Comparison of ENCODE assay signal across 15 mouse cellular contexts in the genomic region with DNA sequence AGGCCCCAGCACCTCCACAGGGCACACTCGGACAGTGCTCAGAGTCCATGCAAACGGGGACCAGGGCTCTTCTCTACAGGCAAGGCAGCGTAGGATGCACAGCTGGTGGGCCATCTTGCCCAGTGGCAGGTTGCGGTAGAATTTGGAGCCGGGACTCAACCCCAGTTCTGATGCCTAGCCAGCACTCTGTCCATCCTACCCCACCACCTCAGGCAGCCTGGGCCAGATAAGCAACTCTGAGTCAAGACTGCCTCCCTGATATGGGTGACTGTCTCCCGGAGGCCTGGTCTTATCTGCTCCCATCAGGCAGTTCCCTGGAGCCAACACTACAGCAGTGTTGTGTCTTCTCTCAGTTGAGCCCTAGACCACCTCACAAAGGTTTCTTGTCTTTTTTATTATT. TPM values are rescaled to one million over a fixed set of nuclear protein-coding genes. Genes with fewer than 3 reads are reported as not detected.
DNase-seq lines count a peak whose midpoint lies in the region; ATAC-seq and TF ChIP-seq lines count a peak whose summit lies in the region.
"Had no signal": no experiment of that assay in that cellular context is flagged by ENCODE, and none has a peak within 500 bp of the region (broad histone marks: within the 10 kb centered on the region; RNA-seq: fewer than 3 reads in every experiment).

No protein-coding gene starts in this region.

- TF ChIP-seq POLR2A in lung, adult 2 months (IDR thresholded peaks at IDR 0.05; ENCODE audit: borderline replicate concordance, extremely low read depth, low read depth, low read length): no peak

- no peaks in the 10 kb centered on the region for H3K36me3 ChIP-seq in lung, embryonic 14.5 days (ENCODE audit: insufficient read depth)
- H3K36me3 ChIP-seq in embryonic facial prominence, embryonic 13.5 days: no peaks in the 10 kb centered on the region
- H3K36me3 ChIP-seq in liver, embryonic 11.5 days (ENCODE audit: control insufficient read depth, insufficient read depth, low read length): no peaks in the 10 kb centered on the region
- H3K36me3 ChIP-seq in neural tube, embryonic 15.5 days: no peaks in the 10 kb centered on the region
- H3K36me3 ChIP-seq: hindbrain, embryonic 15.5 days; lung, embryonic 15.5 days had no signal

- ATAC-seq in lung, embryonic 14.5 days (ENCODE audit: insufficient read depth): no peak
- ATAC-seq in embryonic facial prominence, embryonic 13.5 days (ENCODE audit: insufficient number of reproducible peaks, insufficient read depth, low FRiP score, low TSS enrichment, low read depth): no peak
- peak; percentile 82 for ATAC-seq in liver, embryonic 11.5 days (replicated peaks; ENCODE audit: low FRiP score)
- no peak for ATAC-seq in neural tube, embryonic 15.5 days (ENCODE audit: low FRiP score)

- TF ChIP-seq CTCF in lung, embryonic 14.5 days (IDR thresholded peaks at IDR 0.05; ENCODE audit: low read depth): no peak
- TF ChIP-seq CTCF in lung, adult 2 months (IDR thresholded peaks at IDR 0.05; ENCODE audit: insufficient read depth, low read length): no peak

- no peak for DNase-seq in lung, embryonic 14.5 days
- DNase-seq in lung, adult 2 months: no peak
- DNase-seq in liver, embryonic 11.5 days (ENCODE audit: low spot score): peak; percentile 51
- DNase-seq in spleen, postnatal 36 days (ENCODE audit: low spot score in 2 of 2): peak; percentile 56 to 69
- no peak for DNase-seq in right cerebral cortex, postnatal 14 days
- DNase-seq: adrenal gland, adult 2 months; embryo, embryonic 11 days; kidney, adult 8-10 months; thymus, postnatal 36 days had no signal

- H3K9ac ChIP-seq in lung, embryonic 14.5 days: no peak overlapping the region
- 0 out of 2 replicates have a peak overlapping the region, but pooled peaks have one; percentile 4 for H3K9ac ChIP-seq in embryonic facial prominence, embryonic 13.5 days
- H3K9ac ChIP-seq in liver, embryonic 11.5 days (ENCODE audit: low read depth, low read length): peak overlapping the region; percentile 76
- no peak overlapping the region for H3K9ac ChIP-seq in neural tube, embryonic 15.5 days (replicated peaks)
- H3K9ac ChIP-seq: hindbrain, embryonic 15.5 days; lung, embryonic 15.5 days had no signal

- 0 out of 2 replicates have a peak, but pooled peaks cover 7% of the 10 kb centered on the region for H3K4me1 ChIP-seq in lung, embryonic 14.5 days (ENCODE audit: insufficient read depth)
- H3K4me1 ChIP-seq in lung, adult 2 months (ENCODE audit: control insufficient read depth, insufficient read depth, low read length): peaks cover 10% of the 10 kb centered on the region; the same call in 1 of the 2 replicates
- peaks cover 26% of the 10 kb centered on the region for H3K4me1 ChIP-seq in embryonic facial prominence, embryonic 13.5 days
- H3K4me1 ChIP-seq in liver, embryonic 11.5 days (replicated peaks; ENCODE audit: control insufficient read depth, insufficient read depth, low read length): peaks cover 51% of the 10 kb centered on the region
- peaks cover 31% of the 10 kb centered on the region for H3K4me1 ChIP-seq in neural tube, embryonic 15.5 days

- no peak overlapping the region for H3K27ac ChIP-seq in lung, embryonic 14.5 days (ENCODE audit: low read depth)
- H3K27ac ChIP-seq in embryonic facial prominence, embryonic 13.5 days: no peak overlapping the region
- peak overlapping the region; percentile 90 for H3K27ac ChIP-seq in liver, embryonic 11.5 days (ENCODE audit: low read depth, low read length)
- no peak overlapping the region for H3K27ac ChIP-seq in neural tube, embryonic 15.5 days (replicated peaks)
- H3K27ac ChIP-seq: hindbrain, embryonic 15.5 days; layer of hippocampus, adult 2 months; lung, embryonic 15.5 days had no signal

- peak overlapping the region; percentile 13; the same call in 1 of the 2 replicates for H3K4me3 ChIP-seq in lung, embryonic 14.5 days (ENCODE audit: low read depth, low read length)
- no peak overlapping the region for H3K4me3 ChIP-seq in lung, adult 2 months (replicated peaks; ENCODE audit: extremely low read depth, low read depth, low read length)
- H3K4me3 ChIP-seq in embryonic facial prominence, embryonic 13.5 days: no peak overlapping the region
- peak overlapping the region; percentile 48 for H3K4me3 ChIP-seq in liver, embryonic 11.5 days (ENCODE audit: low read depth, low read length)
- no peak overlapping the region for H3K4me3 ChIP-seq in neural tube, embryonic 15.5 days (replicated peaks)
- H3K4me3 ChIP-seq: hindbrain, embryonic 15.5 days; layer of hippocampus, adult 2 months; lung, embryonic 15.5 days had no signal

- no peaks in the 10 kb centered on the region for H3K9me3 ChIP-seq in lung, embryonic 14.5 days (ENCODE audit: low read depth, low read length)
- H3K9me3 ChIP-seq in embryonic facial prominence, embryonic 13.5 days: no peaks in the 10 kb centered on the region
- no peaks in the 10 kb centered on the region for H3K9me3 ChIP-seq in liver, embryonic 11.5 days (ENCODE audit: control insufficient read depth, low read length)
- no peaks in the 10 kb centered on the region for H3K9me3 ChIP-seq in neural tube, embryonic 15.5 days (replicated peaks)
- H3K9me3 ChIP-seq: hindbrain, embryonic 15.5 days; lung, embryonic 15.5 days had no signal

- H3K4me2 ChIP-seq in lung, embryonic 14.5 days: peak overlapping the region; percentile 23
- no peak overlapping the region for H3K4me2 ChIP-seq in embryonic facial prominence, embryonic 13.5 days
- H3K4me2 ChIP-seq in liver, embryonic 11.5 days: peak overlapping the region; percentile 75
- no peak overlapping the region for H3K4me2 ChIP-seq in neural tube, embryonic 15.5 days
- H3K4me2 ChIP-seq: hindbrain, embryonic 15.5 days; midbrain, embryonic 11.5 days had no signal

- no peaks in the 10 kb centered on the region for H3K27me3 ChIP-seq in lung, embryonic 14.5 days (ENCODE audit: insufficient read depth, low read length)
- H3K27me3 ChIP-seq in embryonic facial prominence, embryonic 13.5 days: no peaks in the 10 kb centered on the region
- no peaks in the 10 kb centered on the region for H3K27me3 ChIP-seq in liver, embryonic 11.5 days (replicated peaks; ENCODE audit: control insufficient read depth, insufficient read depth, low read length)
- H3K27me3 ChIP-seq in neural tube, embryonic 15.5 days (replicated peaks): no peaks in the 10 kb centered on the region
- H3K27me3 ChIP-seq: hindbrain, embryonic 15.5 days; lung, embryonic 15.5 days had no signal

- 80% methylated on average over 6 of the region's 6 CpGs for WGBS in lung, embryonic 14.5 days
- 90% methylated on average over 6 of the region's 6 CpGs for WGBS in lung, adult 2 months
- WGBS in embryonic facial prominence, embryonic 13.5 days: 92% methylated on average over 6 of the region's 6 CpGs
- 39% methylated on average over 6 of the region's 6 CpGs for WGBS in liver, embryonic 11.5 days
- 92% methylated on average over 6 of the region's 6 CpGs for WGBS in neural tube, embryonic 15.5 days

RNA-seq across cellular contexts. Expression of a gene that starts 37.2 kb away (rescaled TPM):
- 20.9 and 22.4 TPM in 2 replicates for polyA plus RNA-seq in lung, embryonic 14.5 days (2014; fragmentation: Nextera tagmentation; extraction: Ambion mirVana)
- polyA plus RNA-seq in lung, adult 2 months (2012; rRNA removed): 34.2 and 45.5 TPM in 2 replicates
- 32.9 and 38.9 TPM in 2 replicates for polyA plus RNA-seq in embryonic facial prominence, embryonic 13.5 days (2015; fragmentation: Nextera tagmentation; extraction: Ambion mirVana)
- polyA plus RNA-seq in liver, embryonic 11.5 days (2014; fragmentation: Nextera tagmentation; extraction: Ambion mirVana): 123 and 141 TPM in 2 replicates
- polyA plus RNA-seq in neural tube, embryonic 15.5 days (2015; fragmentation: Nextera tagmentation; extraction: Ambion mirVana): 134 and 146 TPM in 2 replicates

Comparison
In these comparisons a context has a peak if more than half of its experiments do, and no peak if none do; other contexts are left out.
1. H3K4me3 ChIP-seq: peak in lung, embryonic 14.5 days (single experiment) and liver, embryonic 11.5 days (single experiment); none in lung, adult 2 months (single experiment), embryonic facial prominence, embryonic 13.5 days (single experiment) and neural tube, embryonic 15.5 days (single experiment).
2. DNase-seq: peak in liver, embryonic 11.5 days (single experiment) and spleen, postnatal 36 days (2 of 2); none in lung, embryonic 14.5 days (single experiment), lung, adult 2 months (single experiment) and right cerebral cortex, postnatal 14 days (single experiment).
3. H3K4me2 ChIP-seq: peak in lung, embryonic 14.5 days (single experiment) and liver, embryonic 11.5 days (single experiment); none in embryonic facial prominence, embryonic 13.5 days (single experiment) and neural tube, embryonic 15.5 days (single experiment).
4. H3K9ac ChIP-seq: peak in embryonic facial prominence, embryonic 13.5 days (single experiment) and liver, embryonic 11.5 days (single experiment); none in lung, embryonic 14.5 days (single experiment) and neural tube, embryonic 15.5 days (single experiment).